Mouse (Mus musculus) lung, postnatal 25 days (tissue): ENCODE results near the gene Gm17720.

Source experiments
- DNase-seq: peaks from one replicate; pipeline ENCODE4 v3.0.0; 2022; ENCODE audit warnings: low spot score

Gm17720 gene

DNA sequence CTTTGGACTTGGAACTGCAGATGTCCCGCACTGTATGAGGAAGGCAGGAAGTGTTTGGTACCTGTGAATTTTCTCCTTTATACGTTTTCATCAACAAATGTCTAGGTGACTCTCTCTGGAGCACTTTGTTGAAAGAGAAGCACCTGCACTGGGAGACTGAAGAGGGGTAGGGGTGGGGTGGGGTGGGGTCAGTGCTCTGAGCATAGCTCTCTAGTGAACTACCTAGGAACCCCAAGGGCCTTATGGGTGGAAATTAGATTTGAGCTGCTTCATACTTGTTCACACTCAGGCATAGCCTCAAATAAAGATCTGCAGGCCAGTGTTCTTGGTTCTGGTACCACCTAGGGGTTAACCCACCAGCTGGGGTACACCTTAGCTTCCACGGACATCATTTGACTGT, at the start of gene Gm17720:
Gm17720 (minus strand) TSS at position 101 of the 400 bp plus-strand sequence.
- no peak for DNase-seq

- DNase-seq: peak; percentile 34
Observed at GRCm38 (mm10) chr8:110145538-110145937, 43.0 kb upstream of the Gm17720 start.

DNA sequence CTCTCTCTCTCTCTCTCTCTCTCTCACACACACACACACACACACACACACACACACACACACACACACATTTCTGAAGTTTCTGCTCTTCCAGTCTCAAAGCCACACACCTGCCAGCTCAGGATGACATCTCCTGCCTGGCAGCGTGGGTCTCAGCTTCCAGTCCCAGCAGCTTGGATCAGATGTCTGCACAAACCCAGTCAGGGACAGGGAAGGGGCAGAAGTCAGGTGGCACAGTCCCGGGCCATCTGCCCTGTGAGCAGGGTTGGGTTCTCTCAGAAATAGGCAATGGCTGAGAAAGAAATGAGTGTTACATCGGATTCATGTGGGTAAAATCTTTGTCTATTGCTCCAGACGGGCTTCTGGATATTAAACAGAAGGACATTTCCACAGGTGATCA, 38.2 kb upstream of the Gm17720 start:
- no peak for DNase-seq

DNA sequence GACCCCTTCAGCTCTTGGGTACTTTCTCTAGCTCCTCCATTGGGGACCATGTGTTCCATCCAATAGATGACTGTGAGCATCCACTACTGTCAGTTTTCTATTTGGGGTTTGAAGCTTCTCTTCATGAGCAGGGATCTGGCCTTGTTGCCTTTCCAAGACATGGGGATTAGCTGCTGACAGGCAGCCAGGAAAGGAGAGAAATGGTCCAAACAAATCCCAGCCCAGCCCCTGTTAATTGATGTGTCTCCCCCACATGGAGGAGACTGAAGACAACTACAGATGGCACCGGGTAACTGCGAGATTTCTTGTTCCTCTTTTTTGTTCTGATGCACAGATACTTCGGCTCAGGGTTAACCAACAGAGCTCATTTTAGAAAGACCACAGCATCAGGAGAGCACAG, 37.6 kb upstream of the Gm17720 start:
- DNase-seq: no peak

DNA sequence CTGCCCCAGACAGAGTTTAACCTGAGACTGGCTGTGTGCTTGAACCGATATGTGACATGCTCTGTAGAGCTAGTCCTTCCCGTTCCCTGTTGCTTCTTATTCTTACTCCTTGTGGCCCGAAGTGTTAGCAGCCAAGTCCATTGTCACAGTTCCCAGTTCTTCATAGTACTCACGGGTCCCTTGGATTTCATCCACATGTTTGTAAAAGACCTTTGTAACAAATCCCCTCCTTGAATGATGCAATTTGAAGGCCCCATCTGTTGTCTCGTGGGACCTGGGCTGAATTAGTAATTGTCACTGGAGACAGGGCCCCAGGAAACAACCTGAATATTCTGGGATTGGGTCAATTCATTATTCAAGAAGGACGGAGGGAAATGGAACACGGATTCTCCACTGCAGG, 33.0 kb upstream of the Gm17720 start:
- no peak for DNase-seq

- DNase-seq: no peak
Observed at GRCm38 (mm10) chr8:110134236-110134635, 31.7 kb upstream of the Gm17720 start.

GRCm38 (mm10) chr8:110130537-110130936, 28.0 kb upstream of the Gm17720 start:
- peak; percentile 51 for DNase-seq

DNA sequence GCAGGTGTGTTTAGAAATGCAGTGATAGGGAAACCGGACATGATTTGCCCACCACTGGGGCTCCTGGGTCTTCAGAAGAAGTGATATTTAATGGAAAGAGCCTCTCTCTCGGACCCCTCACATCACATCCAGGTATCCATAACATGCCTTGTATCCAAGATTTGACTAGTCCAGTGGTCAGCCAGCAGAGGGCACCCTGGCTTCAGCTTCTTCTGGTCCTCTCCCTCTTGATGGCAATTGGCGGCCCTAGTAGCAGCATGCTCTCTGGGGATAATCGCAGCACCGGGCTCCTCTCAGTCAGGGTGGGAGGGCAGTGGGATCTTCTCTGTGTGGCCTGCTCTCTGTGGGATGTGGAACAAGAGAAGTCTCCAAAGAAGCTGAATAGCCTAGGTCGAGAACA, 17.2 kb upstream of the Gm17720 start:
- DNase-seq: no peak

- DNase-seq: no peak
Observed at GRCm38 (mm10) chr8:110101676-110102075, 877 bp downstream of the Gm17720 start.

DNA sequence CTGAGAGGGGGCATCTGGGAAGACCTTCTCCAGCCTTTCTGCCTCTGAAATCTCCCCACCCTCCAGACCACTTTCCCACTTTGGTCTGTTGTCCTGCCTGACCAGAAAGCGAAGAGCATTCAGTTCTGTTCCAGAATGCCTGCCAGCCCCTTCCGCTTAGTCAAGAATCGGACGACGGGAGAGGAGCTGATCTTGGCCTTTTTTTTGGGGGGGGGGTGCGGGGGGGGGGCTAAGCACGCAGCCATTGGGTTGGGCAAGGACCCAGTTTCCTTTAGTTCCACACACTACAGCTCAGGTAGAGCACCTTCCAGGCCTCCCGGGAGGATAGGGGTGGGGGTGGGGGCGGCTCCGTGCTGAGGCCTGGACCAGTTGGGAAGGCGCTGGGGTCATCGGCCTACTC, 1.6 kb downstream of the Gm17720 start, which contains the start of gene Gm21964:
Gm21964 (plus strand) TSS at position 301 of the 400 bp plus-strand sequence.
- DNase-seq: no peak

DNA sequence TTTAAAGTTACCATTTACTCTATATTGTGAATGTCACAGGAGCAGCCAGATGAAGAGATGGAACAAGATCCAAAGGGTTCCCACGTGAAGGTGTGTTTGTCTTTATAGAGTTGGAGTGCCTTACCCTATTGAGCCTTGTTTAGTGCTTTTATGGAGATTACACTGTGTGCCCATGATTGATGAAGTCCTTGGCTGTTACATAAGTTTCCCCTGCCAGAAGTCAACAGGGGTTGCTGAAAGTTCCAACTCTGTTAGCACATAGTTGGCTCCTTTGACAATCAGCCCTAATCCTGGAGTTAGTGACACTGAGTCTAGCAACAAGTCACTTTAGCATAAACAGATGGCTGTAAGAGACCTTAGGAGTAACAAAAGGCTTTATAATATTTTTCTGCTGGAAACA, 10.7 kb downstream of the Gm17720 start:
- DNase-seq: peak; percentile 28

DNA sequence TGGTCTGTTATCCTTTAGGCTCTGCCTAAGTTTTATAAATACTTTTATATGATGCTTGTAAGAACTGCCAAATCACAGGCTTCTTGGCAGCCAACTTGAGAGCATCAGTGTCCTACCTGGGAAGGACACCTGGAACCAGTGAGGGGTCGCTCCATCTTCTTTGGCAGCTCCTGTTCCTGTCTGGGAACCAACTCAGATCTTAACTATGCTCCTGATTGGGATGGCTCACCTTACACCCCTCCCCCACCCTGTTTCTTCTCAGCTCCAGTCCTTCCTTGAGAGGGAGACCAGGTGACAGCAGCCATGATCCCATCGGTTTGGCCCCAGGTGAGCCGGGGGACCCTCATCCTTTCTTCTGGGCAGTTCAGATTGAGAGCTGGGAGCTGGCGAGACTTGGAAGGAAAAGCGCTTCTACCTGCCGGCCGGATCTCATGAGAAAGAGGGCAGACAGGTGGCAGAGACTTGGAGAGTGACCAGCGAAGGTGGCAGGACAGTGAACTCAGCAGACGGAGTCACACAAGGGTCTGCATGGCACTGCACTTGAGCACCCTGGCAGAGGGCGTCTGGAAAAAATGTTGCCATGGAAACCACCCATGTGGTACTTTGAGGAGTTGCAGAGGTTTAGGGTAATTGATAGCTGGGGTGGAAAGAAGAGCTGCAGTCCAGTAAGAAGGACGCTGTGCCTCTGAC, 20.0 kb downstream of the Gm17720 start:
- DNase-seq: no peak

DNA sequence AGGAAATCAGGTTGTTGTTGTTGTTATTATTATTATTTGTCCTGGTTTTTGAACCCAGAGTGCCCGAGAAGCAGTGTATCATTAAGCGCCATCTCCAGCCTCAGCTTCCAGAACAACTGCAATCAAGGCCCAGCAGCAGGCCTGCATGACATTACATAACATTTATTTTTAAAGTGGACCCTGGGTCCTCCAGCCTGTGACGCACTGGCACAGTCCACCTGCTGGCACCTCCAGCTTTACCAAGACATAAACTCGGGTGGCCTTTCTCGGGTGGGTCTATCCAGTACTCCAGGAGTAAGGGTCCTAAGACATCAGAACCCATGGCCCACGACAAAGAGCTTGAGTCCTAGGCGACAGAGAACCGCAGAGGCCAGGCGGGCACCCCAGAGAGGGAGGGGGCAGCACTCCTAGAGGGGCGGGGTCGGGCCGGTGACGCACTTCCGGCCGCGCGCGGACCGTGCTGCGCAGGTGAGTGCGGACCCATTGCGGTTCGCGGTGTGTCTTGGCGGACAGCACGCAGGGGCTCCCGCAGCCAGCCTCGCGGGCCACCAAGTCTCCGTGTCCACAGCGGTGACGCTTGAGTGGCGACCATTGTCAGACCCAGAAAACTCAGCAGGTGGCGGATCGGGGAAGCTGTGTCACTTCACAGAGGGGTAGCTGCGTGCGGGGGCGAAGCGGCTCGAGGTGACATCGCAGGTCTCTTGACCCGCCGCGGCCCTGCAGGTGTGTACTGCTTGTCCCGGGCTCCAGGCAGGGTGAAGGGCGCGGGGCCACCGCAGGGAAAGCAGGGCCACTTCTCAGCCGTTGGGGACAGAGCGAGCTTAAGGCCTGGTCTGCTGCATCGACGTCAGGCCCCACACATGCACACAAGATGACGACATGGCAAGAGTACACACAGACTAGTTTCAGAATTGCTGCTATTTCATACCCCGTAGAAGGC, 23.0 kb downstream of the Gm17720 start, which contains the start of gene Zfp612:
Zfp612 (plus strand) TSS at position 465 of the 940 bp plus-strand sequence.
- DNase-seq: peak; percentile 57

GRCm38 (mm10) chr8:110074496-110074895, 28.1 kb downstream of the Gm17720 start:
- no peak for DNase-seq

DNA sequence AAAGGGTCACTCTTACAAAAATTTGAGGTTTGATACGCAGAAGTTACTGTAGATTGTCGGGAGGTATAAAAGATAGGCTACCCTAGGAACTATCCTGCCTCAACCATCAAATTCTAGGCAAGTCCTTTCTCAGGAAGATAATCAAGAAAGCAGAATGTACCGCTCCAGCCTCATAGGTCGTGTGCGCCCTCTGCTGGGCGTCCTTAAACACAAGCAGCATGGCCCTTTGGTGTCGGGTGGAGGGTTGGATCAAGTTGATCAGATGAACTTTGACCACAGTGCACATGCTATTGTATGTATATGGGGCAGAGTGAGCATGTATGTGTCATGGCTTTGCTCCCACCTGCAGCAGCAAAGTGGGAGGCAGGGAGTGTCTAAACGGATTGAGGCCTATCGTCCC, 31.0 kb downstream of the Gm17720 start:
- DNase-seq: peak; percentile 34

- no peak for DNase-seq
Observed at GRCm38 (mm10) chr8:110069706-110070105, 32.8 kb downstream of the Gm17720 start.

GRCm38 (mm10) chr8:110065676-110066075, 36.9 kb downstream of the Gm17720 start:
- no peak for DNase-seq

DNA sequence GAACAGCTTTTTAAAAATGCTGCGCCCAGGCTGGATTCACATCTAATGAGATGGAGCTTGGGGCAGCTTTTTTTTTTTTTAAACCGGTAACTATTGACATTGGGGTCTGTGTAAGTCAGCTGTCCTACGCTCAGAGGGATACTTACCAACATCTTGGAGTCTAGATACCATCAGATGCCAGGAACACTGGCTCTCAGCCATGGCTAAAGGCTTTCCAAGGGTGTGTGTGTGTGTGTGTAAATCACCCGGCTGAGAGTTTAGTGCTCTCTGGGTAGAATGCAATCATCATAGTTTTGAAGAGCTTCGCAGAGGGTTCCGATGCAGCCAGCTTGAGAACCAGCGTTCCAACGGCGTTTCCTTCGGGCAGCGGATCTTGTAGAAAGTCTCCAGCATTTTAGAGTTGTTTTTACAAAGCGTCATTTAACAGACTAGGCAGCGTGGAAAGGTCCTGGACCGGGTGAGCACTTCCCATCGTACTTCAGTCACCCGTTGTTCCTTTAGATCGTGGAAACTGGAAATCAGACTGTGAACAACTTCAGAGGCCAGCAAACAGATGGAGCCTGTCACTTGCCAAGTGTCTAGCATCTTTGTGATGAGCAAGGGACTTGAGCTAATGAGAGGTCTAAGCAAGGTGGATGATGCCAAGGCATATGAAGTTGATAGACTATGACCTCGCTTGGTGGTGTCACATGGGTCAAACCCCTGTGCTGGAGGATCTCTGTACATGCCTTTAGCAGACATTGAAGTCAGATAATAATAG, 37.8 kb downstream of the Gm17720 start:
- DNase-seq: no peak

- DNase-seq: no peak
Observed at GRCm38 (mm10) chr8:110064161-110064560, 38.4 kb downstream of the Gm17720 start.

- DNase-seq: no peak
Observed at GRCm38 (mm10) chr8:110058207-110058606, 44.3 kb downstream of the Gm17720 start.

DNA sequence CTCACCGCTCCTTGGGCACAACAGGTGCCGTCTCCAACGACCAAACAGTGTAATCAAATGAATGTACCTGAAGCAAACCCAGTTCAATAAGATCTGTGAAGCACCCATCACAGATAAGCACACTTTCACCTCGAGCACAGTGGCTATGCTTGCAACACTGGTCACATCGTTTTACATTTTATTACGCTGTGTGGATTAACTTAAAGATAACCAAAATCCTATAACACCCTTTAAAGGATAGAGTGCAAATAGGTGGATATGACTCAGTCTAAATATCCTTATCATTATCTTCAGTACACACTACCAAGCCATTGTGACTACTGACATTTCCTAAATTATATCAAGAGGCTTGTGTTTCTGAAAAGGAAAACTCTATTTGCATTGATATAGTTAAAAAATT, 51.3 kb downstream of the Gm17720 start:
- DNase-seq: no peak

- DNase-seq: no peak
Observed at GRCm38 (mm10) chr8:110040509-110040908, 62.0 kb downstream of the Gm17720 start.
